In the genomic region with DNA sequence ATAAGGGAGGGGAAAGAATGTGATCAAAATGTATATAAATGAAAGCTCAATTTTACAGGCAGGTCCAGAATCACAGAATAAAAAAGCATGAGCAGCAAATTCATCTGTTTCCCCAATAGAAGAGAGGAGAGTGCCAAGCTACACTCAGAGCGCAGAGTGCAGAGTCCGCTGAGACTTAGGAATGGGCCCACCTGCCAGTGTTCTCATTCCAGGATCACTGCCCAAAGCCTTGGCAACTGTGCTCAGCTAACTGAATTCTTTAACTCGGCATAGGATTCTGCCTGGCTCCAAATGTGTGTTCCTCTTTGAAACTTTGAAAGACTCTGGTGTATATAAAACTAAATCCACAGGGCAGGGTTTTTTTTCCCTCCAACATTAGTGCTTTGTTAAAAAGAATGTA, we compare ENCODE assay signal across 11 mouse cellular contexts.
DNase-seq lines count a peak whose midpoint lies in the region; ATAC-seq lines count a peak whose summit lies in the region.
"Had no signal": no experiment of that assay in that cellular context is flagged by ENCODE, and none has a peak within 500 bp of the region (broad histone marks: within the 10 kb centered on the region; RNA-seq: fewer than 3 reads in every experiment).

No protein-coding gene starts in this region.

- no peak for ATAC-seq in hindbrain, embryonic 14.5 days (ENCODE audit: low FRiP score)
- ATAC-seq in hindbrain, embryonic 13.5 days (ENCODE audit: low FRiP score): no peak
- ATAC-seq: intestine, postnatal 0 days had no signal

- no peaks in the 10 kb centered on the region for H3K36me3 ChIP-seq in hindbrain, embryonic 14.5 days (replicated peaks; ENCODE audit: control insufficient read depth, insufficient read depth)
- no peaks in the 10 kb centered on the region for H3K36me3 ChIP-seq in hindbrain, embryonic 13.5 days
- H3K36me3 ChIP-seq: forebrain, embryonic 10.5 days had no signal

- intact Hi-C loops in left cerebral cortex, postnatal 14 days (cut with DNase I): no loop called here

- no peak overlapping the region for H3K27ac ChIP-seq in hindbrain, embryonic 14.5 days
- no peak overlapping the region for H3K27ac ChIP-seq in hindbrain, embryonic 13.5 days
- H3K27ac ChIP-seq: forebrain, embryonic 10.5 days; liver, embryonic 14.5 days had no signal

- peak; percentile 29 for DNase-seq in hindbrain, embryonic 14.5 days (ENCODE audit: low spot score)
- peak; percentile 11 for DNase-seq in right cerebral cortex, postnatal 4 days
- DNase-seq in right cerebral cortex, adult 18-20 months: no peak
- peak; percentile 53 to 71 for DNase-seq in cerebellum, postnatal 25 days
- no peak for DNase-seq in urinary bladder, postnatal 10 days (ENCODE audit: low spot score)
- DNase-seq in left cerebral cortex, postnatal 14 days (ENCODE audit: low spot score in 2 of 2): no peak
- DNase-seq: adrenal gland, postnatal 36 days had no signal

- 77% methylated on average over 3 of the region's 3 CpGs for WGBS in hindbrain, embryonic 14.5 days
- 81% methylated on average over 3 of the region's 3 CpGs for WGBS in hindbrain, embryonic 13.5 days

- no peak overlapping the region for H3K4me3 ChIP-seq in hindbrain, embryonic 14.5 days (replicated peaks; ENCODE audit: low read length)
- no peak overlapping the region for H3K4me3 ChIP-seq in hindbrain, embryonic 13.5 days
- H3K4me3 ChIP-seq: forebrain, embryonic 10.5 days had no signal

- H3K9me3 ChIP-seq in hindbrain, embryonic 14.5 days (ENCODE audit: control insufficient read depth, low read length): no peaks in the 10 kb centered on the region
- no peaks in the 10 kb centered on the region for H3K9me3 ChIP-seq in hindbrain, embryonic 13.5 days
- H3K9me3 ChIP-seq: forebrain, embryonic 10.5 days had no signal

- no peaks in the 10 kb centered on the region for H3K4me1 ChIP-seq in hindbrain, embryonic 14.5 days (replicated peaks; ENCODE audit: control insufficient read depth, insufficient read depth, low read length)
- H3K4me1 ChIP-seq in hindbrain, embryonic 13.5 days (replicated peaks): no peaks in the 10 kb centered on the region
- H3K4me1 ChIP-seq: forebrain, embryonic 10.5 days had no signal

- H3K4me2 ChIP-seq in hindbrain, embryonic 14.5 days (replicated peaks): no peak overlapping the region
- H3K4me2 ChIP-seq in hindbrain, embryonic 13.5 days: no peak overlapping the region

- no peak overlapping the region for H3K9ac ChIP-seq in hindbrain, embryonic 14.5 days
- H3K9ac ChIP-seq in hindbrain, embryonic 13.5 days: no peak overlapping the region
- H3K9ac ChIP-seq: liver, embryonic 14.5 days had no signal

- no peaks in the 10 kb centered on the region for H3K27me3 ChIP-seq in hindbrain, embryonic 14.5 days (ENCODE audit: control insufficient read depth, insufficient read depth, low read length)
- no peaks in the 10 kb centered on the region for H3K27me3 ChIP-seq in hindbrain, embryonic 13.5 days

Comparison
In these comparisons a context has a peak if more than half of its experiments do, and no peak if none do; other contexts are left out.
1. DNase-seq: peak in hindbrain, embryonic 14.5 days (single experiment), right cerebral cortex, postnatal 4 days (single experiment) and cerebellum, postnatal 25 days (2 of 2); none in right cerebral cortex, adult 18-20 months (single experiment), urinary bladder, postnatal 10 days (single experiment) and left cerebral cortex, postnatal 14 days (0 of 2).